Mouse (Mus musculus): ENCODE measurements around the gene Topbp1. TPM values are rescaled to one million over a fixed set of nuclear protein-coding genes. Genes with fewer than 3 reads are reported as not detected.

Gene Topbp1
- total RNA-seq, 1 experiment from 2014 or later = 40.1 TPM

GRCm38 (mm10) chr9:103386573-103386972 lies 81.6 kb downstream of the Topbp1 start:
- DNase-seq = no peak

GRCm38 (mm10) chr9:103387011-103387653 lies 82.1 kb downstream of the Topbp1 start:
- no peak for DNase-seq

GRCm38 (mm10) chr9:103389261-103389660 lies 84.2 kb downstream of the Topbp1 start:
- no peak for DNase-seq

- DNase-seq = peak; percentile 30
Observed at GRCm38 (mm10) chr9:103391796-103392372, 86.9 kb downstream of the Topbp1 start.

GRCm38 (mm10) chr9:103393256-103393655 lies 88.2 kb downstream of the Topbp1 start:
- no peak for DNase-seq

- DNase-seq = no peak
Observed at GRCm38 (mm10) chr9:103398509-103399157, 93.6 kb downstream of the Topbp1 start.

Other genes starting within 250 kb of the Topbp1 start
- 2.1 TPM in 2 replicates for gene Rab6b, start 193.4 kb upstream of the Topbp1 start, total RNA-seq (2021)
- 40.8 and 43.5 TPM in 2 replicates for gene Srprb, start 103.1 kb upstream of the Topbp1 start, total RNA-seq (2021)
- 9.4 and 18.8 TPM in 2 replicates for gene Gm20425, start 74.9 kb upstream of the Topbp1 start, total RNA-seq (2021)
- 43.2 and 174 TPM in 2 replicates for gene Trf, start 74.8 kb upstream of the Topbp1 start, total RNA-seq (2021)
- 0.82 and 4.6 TPM in 2 replicates for gene 1300017J02Rik, start 133 bp upstream of the Topbp1 start, total RNA-seq (2021)
- gene Cdv3, start 60.6 kb downstream of the Topbp1 start, total RNA-seq (2021) = 193 and 227 TPM in 2 replicates
- not detected in 2 replicates for gene Bfsp2, start 175.2 kb downstream of the Topbp1 start, total RNA-seq (2021)